Mouse (Mus musculus): ENCODE data around the gene Spaca9.

GRCm38 (mm10) chr2:28747705-28748104, 48.2 kb upstream of the Spaca9 start:
- TF ChIP-seq CTCF (IDR thresholded peaks at IDR 0.05; ENCODE audit: low read depth) (no peak), EP300 (IDR thresholded peaks at IDR 0.05; ENCODE audit: low read depth) (no peak)

All from heart, postnatal 0 days (tissue).